Mouse (Mus musculus): ENCODE results near the gene Atp1a3. TPM values are rescaled to one million over a fixed set of nuclear protein-coding genes. Genes with fewer than 3 reads are reported as not detected.

Gene Atp1a3
- total RNA-seq, 2 experiments from 2014 or later: 0.62 to 0.80 TPM

DNA sequence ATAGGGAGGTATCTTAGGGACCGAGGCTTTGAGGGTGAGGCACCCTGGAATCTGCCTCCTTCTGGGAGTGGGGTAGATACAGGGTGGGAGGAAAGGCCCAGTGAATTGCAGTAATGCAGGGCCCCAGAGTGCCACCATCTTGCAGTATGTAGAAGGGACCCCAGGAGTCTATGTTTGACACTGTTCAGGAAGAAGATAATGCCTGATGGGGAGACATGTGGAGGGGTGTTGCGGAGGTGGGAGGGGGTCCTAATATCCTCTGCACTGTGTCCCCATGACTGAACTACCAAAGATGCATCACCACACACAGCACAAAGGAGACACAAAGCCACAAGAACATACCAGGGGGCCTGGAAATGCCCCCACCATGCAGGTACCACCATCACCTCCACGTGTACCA lies 413 bp upstream of the Atp1a3 start:
- no peak for DNase-seq
- intact Hi-C loops (cut with DNase I): no loop called here

DNA sequence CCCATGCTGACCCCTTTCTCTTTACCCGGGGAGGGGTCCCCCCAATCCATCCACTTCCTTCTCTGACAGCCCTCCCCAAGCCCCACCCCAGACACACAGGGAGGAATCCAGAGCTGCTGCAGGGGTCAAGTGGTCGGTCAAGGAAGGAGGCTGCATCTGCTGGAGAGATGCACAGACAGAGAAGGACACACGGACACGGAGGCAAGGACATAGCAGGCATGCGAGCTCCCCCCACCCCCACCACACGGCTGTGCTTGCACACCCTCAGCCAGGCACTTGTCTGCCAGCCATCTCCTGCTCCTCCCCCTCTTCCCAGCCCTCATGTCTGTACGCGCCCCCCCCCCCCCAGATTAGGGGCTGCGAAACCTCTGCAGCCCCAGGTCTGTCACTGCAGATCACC lies 952 bp downstream of the Atp1a3 start:
- DNase-seq: no peak
- intact Hi-C loops (cut with DNase I): no loop called here

DNA sequence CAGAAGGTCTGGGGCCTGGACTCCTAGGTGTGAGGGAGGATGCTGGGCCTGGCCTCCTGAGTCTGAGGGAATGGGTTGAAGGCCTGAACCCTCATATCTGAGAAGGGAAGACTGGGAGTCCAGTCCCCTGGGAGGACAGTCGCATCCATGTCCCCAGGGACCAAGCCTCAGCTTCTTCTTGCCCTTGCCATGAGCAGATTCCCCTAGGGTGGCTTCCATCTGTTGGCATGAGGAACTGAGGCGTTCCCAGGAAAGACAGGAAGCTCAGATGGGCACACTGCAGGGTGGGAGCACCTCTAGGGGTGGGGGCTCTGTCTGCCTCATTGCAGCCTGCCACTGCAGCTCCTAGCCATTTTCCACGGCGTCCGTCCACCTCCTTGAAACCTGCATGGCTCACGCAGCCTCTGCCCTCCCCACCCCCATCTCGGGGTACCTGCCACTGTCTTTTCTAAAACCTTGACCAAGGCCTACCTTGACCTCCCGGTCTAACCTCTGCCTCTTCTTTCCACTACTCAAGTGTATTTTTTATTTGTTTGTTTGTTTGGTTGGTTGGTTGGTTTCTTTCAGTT lies 1.9 kb downstream of the Atp1a3 start:
- intact Hi-C loops (cut with DNase I): no loop called here
- no peak for DNase-seq

DNA sequence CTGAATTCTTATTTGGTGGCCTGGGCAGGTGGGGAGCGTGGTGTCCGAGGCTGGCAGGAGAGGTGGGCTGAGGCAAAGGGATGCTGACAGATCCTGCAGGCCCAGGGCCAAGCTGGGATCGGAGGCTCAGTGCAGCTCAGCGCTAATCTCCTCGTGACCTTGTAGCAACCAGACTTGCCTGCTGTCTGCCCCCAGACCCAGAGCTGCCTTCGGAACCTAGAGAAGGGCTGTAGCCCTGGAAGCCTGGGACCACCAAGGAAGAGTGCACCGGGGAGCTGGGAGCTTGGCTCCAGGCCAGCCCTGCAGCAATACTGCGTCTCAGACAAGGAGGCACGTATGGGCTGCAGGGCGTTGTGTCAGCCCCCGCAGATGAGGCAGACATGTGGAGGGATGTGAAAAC lies 2.5 kb downstream of the Atp1a3 start:
- intact Hi-C loops (cut with DNase I): no loop called here
- DNase-seq: no peak

DNA sequence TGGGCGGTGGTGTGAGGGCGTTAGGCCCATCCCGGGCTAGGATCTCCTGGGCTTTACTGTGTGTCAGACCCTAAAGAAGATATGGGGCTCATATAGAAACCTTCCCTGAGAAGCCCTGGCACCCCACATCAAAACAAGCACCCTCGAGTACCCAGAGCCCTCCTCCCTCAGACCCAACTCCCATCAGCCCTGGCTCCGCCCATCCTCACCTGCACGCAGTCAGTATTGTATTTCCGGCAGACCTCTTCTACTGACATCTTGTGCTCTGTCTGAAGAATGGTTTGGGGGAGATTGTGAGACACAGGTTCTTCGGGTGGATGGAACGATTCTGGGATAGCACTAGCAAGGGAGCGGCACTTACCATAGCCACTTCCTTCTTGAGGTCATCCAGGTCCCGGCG lies 5.0 kb downstream of the Atp1a3 start:
- DNase-seq: no peak
- intact Hi-C loops (cut with DNase I): no loop called here

DNA sequence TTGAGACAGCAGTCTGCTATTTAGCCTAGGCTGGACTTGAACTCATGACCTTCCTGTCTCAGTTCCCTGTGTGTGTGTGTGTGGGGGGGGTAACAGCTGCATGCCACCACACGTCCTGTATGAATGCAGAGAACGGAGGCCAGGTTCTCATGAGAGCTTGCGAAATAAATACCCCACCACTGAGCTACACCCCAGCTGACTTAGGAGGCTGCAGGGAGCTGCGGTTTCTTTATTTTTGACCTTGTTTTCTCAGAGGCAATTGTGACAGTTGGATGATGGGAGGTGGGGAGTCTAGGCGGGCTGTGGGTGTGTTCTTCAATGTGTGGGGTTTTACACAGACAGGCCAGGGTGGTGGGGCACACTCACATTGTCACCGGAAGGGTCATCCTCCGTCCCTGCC lies 5.5 kb downstream of the Atp1a3 start:
- DNase-seq: no peak
- intact Hi-C loops (cut with DNase I): no loop called here

DNA sequence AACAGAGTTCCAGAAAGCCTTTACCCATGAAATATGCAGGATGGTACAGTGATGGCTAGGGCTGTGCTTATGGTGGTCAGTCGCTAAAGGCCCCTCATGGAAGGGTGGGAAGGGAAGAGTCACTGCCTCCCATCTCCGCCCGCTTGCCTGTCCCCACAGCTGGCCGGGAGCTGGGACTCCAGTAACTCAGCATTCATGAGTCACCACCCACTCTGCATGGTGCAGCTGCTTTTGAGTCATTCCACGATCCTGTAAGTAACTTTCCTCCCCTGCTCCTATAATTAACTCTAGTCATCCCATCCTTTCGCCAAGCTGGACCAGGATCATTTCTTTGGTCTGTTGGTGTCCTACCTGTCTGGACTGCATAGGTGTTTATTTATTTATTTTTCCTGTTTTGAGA lies 12.7 kb downstream of the Atp1a3 start:
- intact Hi-C loops (cut with DNase I): no loop called here
- DNase-seq: no peak

DNA sequence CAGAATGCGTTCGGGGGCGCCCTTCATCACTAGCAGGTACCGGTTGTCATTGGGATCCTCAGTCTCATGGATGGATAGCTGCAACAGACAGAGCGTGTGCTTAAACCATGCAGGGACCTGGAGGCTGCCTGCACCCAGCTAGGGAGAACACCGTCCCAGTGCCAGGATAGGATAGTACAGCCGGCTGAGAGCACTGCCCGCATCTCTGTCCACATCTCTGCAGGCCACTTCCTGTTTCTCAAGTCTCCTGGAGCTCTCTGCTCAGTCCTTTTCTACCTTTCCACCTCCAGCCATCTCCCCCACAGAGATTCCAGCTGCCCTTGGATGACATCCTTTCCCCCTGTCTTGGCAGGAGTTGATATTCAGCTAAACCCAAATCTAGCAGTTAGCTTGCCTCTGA lies 15.3 kb downstream of the Atp1a3 start:
- intact Hi-C loops (cut with DNase I): no loop called here
- no peak for DNase-seq

DNA sequence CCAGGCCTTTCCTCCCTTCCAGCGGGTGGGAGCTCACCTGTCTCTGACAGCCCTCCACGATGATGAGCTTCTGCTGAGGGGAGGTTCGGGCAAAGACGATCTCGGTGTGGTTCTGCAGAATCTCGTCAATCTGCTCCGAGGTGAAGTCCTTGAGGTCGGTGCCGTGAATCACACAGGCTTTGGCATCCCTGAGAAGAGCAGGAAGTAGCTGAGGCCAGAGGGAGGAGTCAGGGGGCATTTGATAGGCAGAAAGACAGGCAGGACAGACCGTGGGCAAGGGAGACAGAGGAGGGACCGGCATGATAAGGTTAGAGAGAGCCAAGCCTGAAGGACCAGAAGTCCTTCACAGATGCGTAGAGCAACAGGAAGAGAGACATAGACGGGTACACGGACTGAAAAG lies 17.8 kb downstream of the Atp1a3 start:
- no peak for DNase-seq
- intact Hi-C loops (cut with DNase I): no loop called here

DNA sequence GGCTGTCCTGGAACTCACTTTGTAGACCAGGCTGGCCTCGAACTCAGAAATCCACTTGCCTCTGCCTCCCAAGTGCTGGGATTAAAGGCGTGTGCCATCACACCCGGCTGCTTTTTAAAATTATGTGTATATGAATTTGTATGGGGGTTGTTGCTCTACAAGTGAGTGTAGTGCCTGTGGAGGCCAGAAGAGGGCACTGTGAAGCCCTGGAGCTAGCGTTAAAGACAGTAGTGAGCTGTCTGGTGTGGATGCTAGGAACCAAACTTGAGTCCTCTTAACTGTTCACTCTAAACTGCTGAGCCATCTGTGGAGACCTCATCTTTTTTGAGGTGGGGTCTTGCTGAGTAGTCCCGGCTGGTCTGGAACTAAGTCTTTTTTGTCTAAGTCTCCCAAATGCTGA lies 20.0 kb downstream of the Atp1a3 start:
- intact Hi-C loops (cut with DNase I): no loop called here
- no peak for DNase-seq

DNA sequence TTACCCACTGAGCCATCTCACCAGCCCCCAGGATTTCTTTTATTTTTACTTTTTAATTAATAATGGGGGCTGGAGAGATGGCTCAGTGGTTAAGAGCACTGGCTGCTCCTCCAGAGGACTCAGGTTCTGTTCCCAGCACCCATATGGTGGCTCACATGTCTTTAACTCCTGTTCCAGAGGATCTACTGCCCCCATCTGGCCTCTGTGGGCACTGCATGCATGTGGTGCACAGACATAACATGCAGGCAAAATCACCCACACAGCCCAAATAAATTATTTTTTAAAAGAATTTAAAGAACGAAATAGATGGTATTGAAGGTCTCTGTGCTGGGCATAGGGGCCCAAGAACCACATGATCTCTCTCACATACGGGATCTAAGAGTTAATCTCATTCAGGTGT lies 21.5 kb downstream of the Atp1a3 start:
- no peak for DNase-seq
- intact Hi-C loops (cut with DNase I): no loop called here

DNA sequence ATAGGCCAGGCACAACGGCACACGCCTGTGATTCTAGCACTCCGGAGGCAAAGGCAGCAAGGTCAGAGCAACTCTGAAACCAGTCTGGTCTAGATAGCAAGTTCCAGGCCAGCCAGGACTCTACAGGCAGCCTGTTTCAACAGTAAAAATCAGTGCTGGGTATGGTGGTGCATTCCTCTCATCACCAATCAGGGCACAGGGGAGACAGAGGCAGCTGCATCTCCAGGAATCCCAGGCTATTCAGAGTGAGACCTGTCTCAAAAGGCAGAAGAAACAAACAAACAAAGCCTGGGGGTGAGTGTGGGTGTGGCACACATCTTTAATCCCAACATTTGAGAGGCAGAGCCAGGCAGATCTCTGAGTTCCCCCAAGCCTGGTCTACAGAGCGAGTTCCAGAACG lies 22.4 kb downstream of the Atp1a3 start:
- intact Hi-C loops (cut with DNase I): no loop called here
- DNase-seq: no peak

DNA sequence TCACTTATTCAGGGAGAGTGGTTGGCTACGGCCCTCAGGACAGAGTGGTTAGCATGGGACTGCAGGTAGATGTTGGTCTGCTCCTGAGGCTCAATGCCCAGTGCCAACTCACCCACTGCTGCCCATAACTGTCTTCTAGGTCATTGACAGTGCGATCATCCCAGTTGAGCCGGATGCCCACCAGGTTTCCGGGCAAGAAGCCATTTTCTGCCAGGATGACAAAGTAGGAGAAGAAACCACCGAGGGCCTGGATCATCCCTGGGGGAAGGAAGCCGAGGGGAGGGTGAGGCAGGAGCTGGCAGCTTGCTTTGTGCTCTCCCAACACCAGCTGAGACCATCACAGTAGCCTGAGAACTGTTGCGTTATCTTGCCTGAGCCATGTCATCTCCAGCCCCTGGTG lies 25.3 kb downstream of the Atp1a3 start:
- DNase-seq: no peak
- intact Hi-C loops (cut with DNase I): no loop called here

DNA sequence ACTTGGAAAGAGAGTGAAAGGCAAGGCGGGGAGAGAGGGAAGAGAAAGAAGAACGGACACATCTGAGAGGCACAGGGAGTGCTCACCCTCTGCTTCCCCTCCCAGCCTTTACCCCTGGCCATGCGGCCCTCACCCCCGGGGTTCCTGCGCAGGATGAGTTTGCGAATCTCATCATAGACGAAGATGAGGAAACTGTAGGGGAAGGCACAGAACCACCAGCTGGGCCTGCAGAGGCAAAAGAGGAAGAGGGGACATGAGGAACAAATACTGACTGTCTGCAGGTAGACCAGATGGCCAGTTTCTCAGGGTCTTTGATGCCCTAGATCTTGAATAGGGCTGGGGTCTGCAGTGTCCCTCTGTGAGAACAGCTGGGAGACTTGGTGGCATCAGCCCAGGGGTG lies 27.0 kb downstream of the Atp1a3 start:
- DNase-seq: no peak
- intact Hi-C loops (cut with DNase I): loop anchor here (10.0 kb wide), 1 partner anchor 336 kb away; the partner anchor contains the start of gene Megf8

DNA sequence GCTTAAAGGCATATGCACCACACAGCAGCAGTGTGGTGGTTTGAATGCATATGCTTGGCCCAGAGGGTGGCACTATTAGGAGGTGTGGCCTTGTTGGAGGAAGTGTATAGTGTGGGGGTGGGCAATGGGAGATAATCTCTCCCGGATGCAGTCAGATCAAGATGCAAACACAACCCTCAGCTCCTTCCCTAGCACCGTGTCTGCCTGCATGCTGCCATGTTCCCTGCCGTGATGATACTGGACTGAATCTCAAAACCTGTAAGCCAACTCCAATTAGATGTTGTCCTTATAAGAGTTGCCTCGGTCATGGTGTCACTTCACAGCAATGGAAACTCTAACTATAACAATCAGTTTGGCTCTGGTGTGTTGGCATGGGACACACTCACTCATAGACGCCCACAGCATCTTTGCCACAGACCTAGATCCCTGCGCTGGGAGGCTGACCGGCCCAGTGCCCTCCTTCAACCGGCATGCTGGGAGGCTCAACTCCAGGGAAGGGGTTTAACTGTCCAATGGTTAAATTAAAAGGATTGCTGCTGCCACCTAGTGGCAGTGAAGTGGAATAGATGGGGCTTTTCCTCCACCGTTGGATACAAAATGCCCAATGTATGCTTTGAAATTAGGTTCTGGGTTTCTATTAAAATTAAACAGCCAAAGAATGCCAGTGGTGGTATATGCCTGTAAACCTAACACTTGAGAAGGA lies 30.7 kb downstream of the Atp1a3 start:
- peak; percentile 32 to 45 for DNase-seq
- intact Hi-C loops (cut with DNase I): loop anchor here (5.0 to 10.0 kb wide), 3 partner anchors 73 to 340 kb away; partner anchors contain the start of genes Arhgef1 and Megf8

DNA sequence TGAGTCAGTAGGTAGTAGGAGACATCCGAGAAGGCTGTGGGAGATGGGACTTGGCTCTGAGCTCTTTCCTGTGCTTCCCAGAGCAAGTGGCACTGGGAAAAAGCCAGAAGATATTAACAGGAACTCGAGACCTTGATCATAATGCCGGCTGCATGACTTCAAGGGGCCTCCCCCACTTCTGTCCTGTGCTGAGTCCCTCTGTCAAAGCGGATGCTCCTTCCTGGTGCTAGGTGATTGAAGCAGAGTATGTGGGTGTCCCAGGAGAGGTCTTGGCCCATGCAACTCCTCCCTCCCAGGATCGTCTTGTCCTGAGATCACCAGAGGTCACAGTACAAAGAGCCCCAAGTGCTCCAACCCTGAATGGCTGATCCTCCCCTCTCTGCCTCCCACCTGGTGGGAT lies 31.9 kb downstream of the Atp1a3 start:
- intact Hi-C loops (cut with DNase I): loop anchor here (5.0 to 10.0 kb wide), 3 partner anchors 72 to 341 kb away; partner anchors contain the start of genes Arhgef1 and Megf8
- DNase-seq: no peak

DNA sequence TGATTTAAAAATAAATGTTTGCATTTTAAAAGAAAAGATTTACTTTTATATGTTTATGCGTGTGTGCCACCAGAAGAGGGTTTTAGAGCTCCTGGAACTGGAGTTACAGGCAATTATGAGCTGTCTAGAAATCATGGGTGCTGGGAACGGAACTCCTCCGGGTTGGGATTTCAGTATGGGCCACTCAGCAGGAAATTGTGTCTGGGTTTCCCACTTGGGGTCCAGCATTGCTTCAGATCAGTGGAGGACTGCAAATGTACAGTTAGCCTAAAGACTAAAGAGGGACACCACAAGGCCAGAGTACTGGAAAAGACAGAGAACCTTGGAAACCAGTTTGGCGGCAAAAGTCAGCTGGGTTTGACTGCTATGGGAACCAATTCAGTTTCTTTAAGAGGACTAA lies 32.5 kb downstream of the Atp1a3 start:
- intact Hi-C loops (cut with DNase I): loop anchor here (5.0 to 10.0 kb wide), 3 partner anchors 71 to 342 kb away; partner anchors contain the start of genes Arhgef1 and Megf8
- DNase-seq: no peak

DNA sequence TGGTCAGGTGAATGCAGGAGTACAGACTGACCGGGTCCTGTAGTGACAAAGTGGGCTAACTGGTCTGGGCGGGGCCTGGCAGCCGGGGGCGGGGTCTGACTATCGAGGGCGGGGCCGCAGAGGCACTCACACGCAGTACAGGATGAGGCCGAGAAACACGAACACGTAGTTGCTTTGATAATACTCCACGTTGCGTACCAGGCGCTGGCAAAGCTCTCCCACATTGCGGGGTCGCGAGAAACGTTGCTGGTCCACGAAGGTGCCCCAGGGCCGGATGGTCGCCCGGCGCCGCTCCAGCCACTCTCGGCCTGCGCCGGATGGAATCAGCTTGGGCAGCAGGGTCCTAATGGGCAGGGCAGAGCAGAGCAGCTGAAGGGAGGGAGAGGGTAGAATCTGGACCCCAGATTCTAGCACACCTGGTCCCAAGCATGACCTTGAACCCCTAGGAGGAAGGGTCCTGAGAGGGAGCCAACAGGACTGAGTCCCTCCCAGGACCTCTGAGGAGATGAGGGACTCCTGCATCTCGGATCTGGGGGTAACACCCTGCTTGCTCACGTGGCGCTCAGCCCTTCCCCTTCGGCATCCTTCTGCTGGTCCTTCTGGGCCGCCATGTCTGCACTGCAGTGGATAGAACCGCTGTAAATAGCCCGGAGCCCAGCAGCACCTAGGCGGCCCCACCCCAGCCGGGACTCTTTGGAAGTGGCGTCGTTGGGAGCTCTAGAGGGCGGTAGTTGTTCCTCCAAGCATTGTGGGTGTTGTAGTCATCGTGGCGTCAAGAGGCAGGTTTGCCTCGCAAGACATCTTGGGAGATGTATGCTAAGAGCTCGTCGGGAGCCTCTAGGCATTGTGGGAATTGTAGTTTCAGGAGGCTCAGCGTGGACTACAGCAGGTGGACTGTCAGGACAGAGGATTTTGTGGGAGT lies 33.5 kb downstream of the Atp1a3 start, which contains the start of gene Rabac1:
Gene Rabac1 (minus strand): TSS at position 783 of the 922 bp plus-strand sequence.
- peak; percentile 87 to 89 for DNase-seq
- intact Hi-C loops (cut with DNase I): loop anchor here (5.0 to 10.0 kb wide), 3 partner anchors 70 to 343 kb away; partner anchors contain the start of genes Arhgef1 and Megf8

DNA sequence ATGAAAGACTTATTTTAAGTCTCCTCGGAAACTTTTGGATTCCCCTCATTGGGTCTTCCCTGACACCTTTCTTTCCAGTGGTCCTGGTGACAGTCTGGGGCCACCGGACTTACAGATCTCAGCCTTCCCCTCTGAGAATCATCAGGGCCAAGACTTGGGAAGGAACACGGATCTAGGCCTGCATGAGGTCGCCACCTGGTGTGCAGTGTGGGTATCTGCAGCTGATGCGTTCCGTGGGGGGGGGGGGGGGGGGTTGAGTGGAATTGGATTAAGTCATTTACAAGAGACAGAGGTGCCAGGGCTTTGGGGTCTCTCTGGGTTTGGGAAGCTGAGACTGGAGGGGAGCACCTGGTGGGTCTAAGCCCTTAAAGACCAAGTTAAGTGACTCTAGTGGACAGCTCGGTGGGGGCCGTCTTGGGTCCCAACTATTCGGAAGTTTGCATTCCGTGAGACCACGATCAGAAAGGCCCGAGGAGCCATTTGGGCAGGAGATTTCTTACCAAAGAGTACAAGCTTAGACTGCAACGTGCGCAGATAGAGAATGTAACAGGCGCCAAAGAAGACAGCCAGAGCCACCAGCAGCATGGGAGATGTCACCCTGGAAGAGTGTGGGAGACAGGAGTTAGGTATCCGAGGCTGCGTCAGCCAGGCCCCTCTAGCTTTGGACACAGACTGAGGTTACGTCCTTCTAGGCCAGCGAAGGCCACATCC lies 34.3 kb downstream of the Atp1a3 start:
- DNase-seq: peak; percentile 46 to 59

DNA sequence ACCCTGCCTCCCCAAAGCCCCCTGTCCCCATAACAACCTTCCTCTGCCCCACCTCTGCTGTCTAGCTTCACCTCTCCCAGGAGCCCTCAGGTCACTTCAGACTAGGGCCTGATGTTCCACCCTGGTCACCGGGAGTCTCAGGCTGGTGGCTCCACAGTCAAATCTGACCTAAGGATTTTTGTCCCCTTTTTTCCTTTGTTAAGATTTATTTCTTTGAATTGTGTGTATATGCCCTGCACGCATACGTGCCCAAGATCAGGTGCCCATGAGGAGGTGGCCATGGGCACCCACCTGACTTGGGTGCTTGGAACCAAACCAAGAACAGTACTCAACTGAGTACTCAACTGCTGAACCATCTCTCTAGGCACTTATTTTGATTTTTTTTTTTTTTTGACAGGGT lies 35.4 kb downstream of the Atp1a3 start:
- no peak for DNase-seq
- intact Hi-C loops (cut with DNase I): loop anchor here (5.0 to 10.0 kb wide), 3 partner anchors 68 to 344 kb away; partner anchors contain the start of genes Arhgef1 and Megf8

More for the DNA sequence above, 34.3 kb downstream of the Atp1a3 start:
- intact Hi-C loops (cut with DNase I): loop anchor here (5.0 to 10.0 kb wide), 3 partner anchors 69 to 343 kb away; partner anchors contain the start of genes Arhgef1 and Megf8

Data from heart, postnatal 14 days (tissue).